In the genomic region with DNA sequence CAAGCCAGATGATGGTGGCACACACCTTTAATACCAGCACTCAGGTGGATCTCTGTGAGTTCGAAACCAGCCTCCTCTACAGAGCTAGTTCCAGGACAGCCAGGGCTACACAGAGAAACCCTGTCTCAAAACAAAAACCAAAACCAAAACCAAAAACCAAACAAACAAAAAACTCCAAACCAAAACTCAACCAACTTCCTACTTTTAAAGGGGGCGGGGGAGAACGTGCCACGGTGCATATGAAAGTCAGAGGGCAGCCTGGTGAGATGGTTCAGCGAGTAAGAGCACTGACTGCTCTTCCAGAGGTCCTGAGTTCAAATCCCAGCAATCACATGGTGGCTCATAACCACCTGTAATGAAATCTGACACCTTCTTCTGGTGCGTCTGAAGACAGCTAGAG, we compare ENCODE assay signal across 40 mouse cellular contexts. TPM values are rescaled to one million over a fixed set of nuclear protein-coding genes. Genes with fewer than 3 reads are reported as not detected.
A peak's percentile ranks its signal among the peaks of the same experiment; 100 is the strongest.
DNase-seq lines count a peak whose midpoint lies in the region; ATAC-seq and TF ChIP-seq lines count a peak whose summit lies in the region.
"Had no signal": no experiment of that assay in that cellular context is flagged by ENCODE, and none has a peak within 500 bp of the region (broad histone marks: within the 10 kb centered on the region; RNA-seq: fewer than 3 reads in every experiment).

No protein-coding gene starts in this region.

- no peak overlapping the region for H3K27ac ChIP-seq in heart, embryonic 13.5 days (replicated peaks)
- H3K27ac ChIP-seq in MEL (ENCODE audit: control insufficient read depth, low read depth, low read length), result no peak overlapping the region
- no peak overlapping the region for H3K27ac ChIP-seq in hindbrain, postnatal 0 days
- H3K27ac ChIP-seq: embryonic facial prominence, embryonic 10.5 days; embryonic facial prominence, embryonic 15.5 days; forebrain, embryonic 12.5 days; hindbrain, embryonic 10.5 days; hindbrain, embryonic 15.5 days; kidney, postnatal 0 days; liver, embryonic 14.5 days; midbrain, embryonic 12.5 days; neural tube, embryonic 13.5 days; stomach, postnatal 0 days had no signal

- no peak for TF ChIP-seq CTCF in MEL (IDR thresholded peaks at IDR 0.05 in 2 of 3, conservative IDR thresholded peaks at IDR 0.05 in 1 of 3; ENCODE audit: control insufficient read depth in 1 of 3, insufficient read depth in 1 of 3, low read depth in 2 of 3, low read length in 3 of 3, poor library complexity in 1 of 3, severe bottlenecking in 1 of 3)
- no peak for TF ChIP-seq CTCF in hindbrain, postnatal 0 days (IDR thresholded peaks at IDR 0.05; ENCODE audit: low read depth)

- H3K79me2 ChIP-seq in MEL (ENCODE audit: control insufficient read depth, insufficient read depth, low read length, poor library complexity), result no peaks in the 10 kb centered on the region

- no peak for TF ChIP-seq EP300 in MEL (IDR thresholded peaks at IDR 0.05; ENCODE audit: low read depth in 1 of 2, low read length in 2 of 2)

- H3K9ac ChIP-seq in heart, embryonic 13.5 days, result no peak overlapping the region
- no peak overlapping the region for H3K9ac ChIP-seq in MEL (ENCODE audit: control insufficient read depth, low read depth, low read length, poor library complexity, severe bottlenecking)
- no peak overlapping the region for H3K9ac ChIP-seq in hindbrain, postnatal 0 days (replicated peaks; ENCODE audit: low read length)
- H3K9ac ChIP-seq: embryonic facial prominence, embryonic 15.5 days; forebrain, embryonic 12.5 days; forebrain, postnatal 0 days; hindbrain, embryonic 15.5 days; liver, embryonic 14.5 days; midbrain, embryonic 12.5 days; neural tube, embryonic 13.5 days had no signal

- H3K4me2 ChIP-seq in heart, embryonic 13.5 days, result 0 out of 2 replicates have a peak overlapping the region, but pooled peaks have one; percentile 57
- H3K4me2 ChIP-seq in hindbrain, postnatal 0 days (ENCODE audit: low read depth, low read length), result no peak overlapping the region
- H3K4me2 ChIP-seq: embryonic facial prominence, embryonic 15.5 days; forebrain, embryonic 12.5 days; hindbrain, embryonic 15.5 days; midbrain, embryonic 12.5 days; neural tube, embryonic 13.5 days had no signal

- no peak overlapping the region for H3K4me3 ChIP-seq in heart, embryonic 13.5 days
- H3K4me3 ChIP-seq in MEL (ENCODE audit: control insufficient read depth in 1 of 2, insufficient read depth in 1 of 2, low read depth in 2 of 2, low read length in 2 of 2), result peak overlapping the region in 1 of 2 experiments; percentile 57; a peak in 1 of 4 replicates
- no peak overlapping the region for H3K4me3 ChIP-seq in hindbrain, postnatal 0 days (ENCODE audit: low read length)
- H3K4me3 ChIP-seq: embryonic facial prominence, embryonic 10.5 days; embryonic facial prominence, embryonic 15.5 days; forebrain, embryonic 12.5 days; hindbrain, embryonic 10.5 days; hindbrain, embryonic 15.5 days; midbrain, embryonic 12.5 days; neural tube, embryonic 13.5 days had no signal

- WGBS in heart, embryonic 13.5 days, result 70% methylated on average over 6 of the region's 6 CpGs
- WGBS in hindbrain, postnatal 0 days, result 80% methylated on average over 6 of the region's 6 CpGs

- TF ChIP-seq POLR2A in MEL (IDR thresholded peaks at IDR 0.05; ENCODE audit: control insufficient read depth in 1 of 2, insufficient read depth in 1 of 2, low read depth in 1 of 2, low read length in 2 of 2, poor library complexity in 1 of 2), result no peak

- H3K9me3 ChIP-seq in heart, embryonic 13.5 days, result no peaks in the 10 kb centered on the region
- H3K9me3 ChIP-seq in MEL (replicated peaks; ENCODE audit: insufficient read depth, low read length), result no peaks in the 10 kb centered on the region
- no peaks in the 10 kb centered on the region for H3K9me3 ChIP-seq in hindbrain, postnatal 0 days (ENCODE audit: low read length)
- H3K9me3 ChIP-seq: embryonic facial prominence, embryonic 10.5 days; embryonic facial prominence, embryonic 15.5 days; forebrain, embryonic 12.5 days; G1E; hindbrain, embryonic 10.5 days; hindbrain, embryonic 15.5 days; midbrain, embryonic 12.5 days; neural tube, embryonic 13.5 days had no signal

- H3K36me3 ChIP-seq in heart, embryonic 13.5 days, result no peaks in the 10 kb centered on the region
- no peaks in the 10 kb centered on the region for H3K36me3 ChIP-seq in MEL (ENCODE audit: control insufficient read depth in 1 of 2, insufficient read depth in 2 of 2, low read length in 2 of 2)
- no peaks in the 10 kb centered on the region for H3K36me3 ChIP-seq in splenic B cell, adult 2 months (ENCODE audit: control insufficient read depth, insufficient read depth, low read length, poor library complexity, severe bottlenecking)
- no peaks in the 10 kb centered on the region for H3K36me3 ChIP-seq in hindbrain, postnatal 0 days (ENCODE audit: insufficient read depth, low read length)
- H3K36me3 ChIP-seq: embryonic facial prominence, embryonic 10.5 days; embryonic facial prominence, embryonic 15.5 days; forebrain, embryonic 12.5 days; G1E; hindbrain, embryonic 10.5 days; hindbrain, embryonic 15.5 days; midbrain, embryonic 12.5 days; neural tube, embryonic 13.5 days had no signal

- DNase-seq in heart, postnatal 4 days, result no peak
- peak; percentile 18 for DNase-seq in MEL (ENCODE audit: low read depth, low spot score)
- DNase-seq in splenic B cell, adult 2 months (ENCODE audit: low read depth, low spot score), result peak; percentile 70
- DNase-seq in hindbrain, postnatal 0 days (ENCODE audit: low spot score), result no peak
- DNase-seq in adrenal gland, postnatal 4 days (ENCODE audit: low spot score in 2 of 2), result no peak
- no peak for DNase-seq in right cerebral cortex, postnatal 25 days
- DNase-seq: adrenal gland, postnatal 14 days; cerebellum, adult 2 months; cerebellum, postnatal 14 days; forebrain, postnatal 0 days; gastrocnemius, postnatal 36 days; kidney, adult 8-10 months; kidney, postnatal 4 days; layer of hippocampus, postnatal 36 days; liver; lung, adult 2 months; lung, postnatal 14 days; thymus, adult 18-20 months; thymus, postnatal 25 days had no signal

- H3K4me1 ChIP-seq in heart, embryonic 13.5 days, result peaks cover 13% of the 10 kb centered on the region
- 0 out of 4 replicates have a peak, but pooled peaks cover 0 to 3% of the 10 kb centered on the region in 2 experiments for H3K4me1 ChIP-seq in MEL (ENCODE audit: control insufficient read depth in 1 of 2, insufficient read depth in 2 of 2, low read length in 2 of 2)
- H3K4me1 ChIP-seq in hindbrain, postnatal 0 days (ENCODE audit: insufficient read depth, low read length), result no peaks in the 10 kb centered on the region
- H3K4me1 ChIP-seq: embryonic facial prominence, embryonic 15.5 days; forebrain, embryonic 12.5 days; hindbrain, embryonic 10.5 days; hindbrain, embryonic 15.5 days; midbrain, embryonic 12.5 days; neural tube, embryonic 13.5 days had no signal

- TF ChIP-seq RAD21 in MEL (IDR thresholded peaks at IDR 0.05; ENCODE audit: low read depth, low read length), result no peak

- no peak for ATAC-seq in heart, embryonic 13.5 days (ENCODE audit: extremely low read depth, insufficient number of reproducible peaks, low FRiP score, low TSS enrichment)
- ATAC-seq in megakaryocyte, adult 5-6 weeks (ENCODE audit: poor library complexity, severe bottlenecking), result peak; percentile 87
- ATAC-seq in hindbrain, postnatal 0 days, result no peak
- ATAC-seq: forebrain, postnatal 0 days; intestine, embryonic 16.5 days had no signal

- H3K27me3 ChIP-seq in heart, embryonic 13.5 days (replicated peaks), result no peaks in the 10 kb centered on the region
- H3K27me3 ChIP-seq in MEL (ENCODE audit: control insufficient read depth in 1 of 2, insufficient read depth in 2 of 2, low read length in 2 of 2), result no peaks in the 10 kb centered on the region
- no peaks in the 10 kb centered on the region for H3K27me3 ChIP-seq in splenic B cell, adult 2 months (ENCODE audit: control insufficient read depth, insufficient read depth, low read length, poor library complexity, severe bottlenecking)
- H3K27me3 ChIP-seq in hindbrain, postnatal 0 days (ENCODE audit: insufficient read depth, low read length), result no peaks in the 10 kb centered on the region
- H3K27me3 ChIP-seq: embryonic facial prominence, embryonic 15.5 days; forebrain, embryonic 12.5 days; hindbrain, embryonic 15.5 days; midbrain, embryonic 12.5 days; neural tube, embryonic 13.5 days had no signal

TF ChIP-seq in MEL, 35 proteins besides CTCF, POLR2A, EP300 and RAD21:
- TF ChIP-seq TBP (IDR thresholded peaks at IDR 0.05; ENCODE audit: low read depth, low read length), result 0 out of 2 replicates have a peak, but pooled peaks have one; percentile 23
- TF ChIP-seq BHLHE40 (IDR thresholded peaks at IDR 0.05; ENCODE audit: borderline replicate concordance, low read depth, low read length), result no peak
- no peak for TF ChIP-seq NELFE (IDR thresholded peaks at IDR 0.05; ENCODE audit: low read depth, low read length)
- TF ChIP-seq JUND (IDR thresholded peaks at IDR 0.05; ENCODE audit: low read depth, low read length), result no peak
- TF ChIP-seq SMC3 (IDR thresholded peaks at IDR 0.05; ENCODE audit: low read depth, low read length), result no peak
- no peak for TF ChIP-seq MEF2A (IDR thresholded peaks at IDR 0.05; ENCODE audit: extremely low read depth, insufficient replicate concordance, low read depth, low read length, poor library complexity, severe bottlenecking)
- no peak for TF ChIP-seq ELF1 (IDR thresholded peaks at IDR 0.05; ENCODE audit: low read depth, low read length)
TF ChIP-seq in MEL: peak in this region for 1.

RNA-seq across cellular contexts. Expression of a gene that starts 18.7 kb away (rescaled TPM):
- polyA plus RNA-seq in heart, embryonic 13.5 days (2015; fragmentation: Nextera tagmentation; extraction: Ambion mirVana), result 47.3 and 47.8 TPM in 2 replicates
- total RNA-seq in heart, postnatal 4 days (2021), result 10 to 100 TPM; 50.5 to 53.7 TPM
- total RNA-seq in MEL (2012; rRNA removed), result 58.2 and 60.9 TPM in 2 replicates
- 100 to 1,000 TPM in 1 of 2 experiments, 10 to 100 TPM in 1; 76.3 to 648 TPM for polyA plus RNA-seq in MEL (2012; ENCODE audit: insufficient read depth in 1 of 2, insufficient read length in 2 of 2, low read depth in 1 of 2, low replicate concordance in 2 of 2, missing spikeins in 1 of 2)
- total RNA-seq in megakaryocyte, adult 5-6 weeks (2015), result 92.4 and 96.8 TPM in 2 replicates
- 136 and 150 TPM in 2 replicates for total RNA-seq in megakaryocyte, adult 5-6 weeks (2017)
- 37.3 and 39.0 TPM in 2 replicates for total RNA-seq in hindbrain, postnatal 0 days (2014; rRNA removed)
- 73.0 and 73.1 TPM in 2 replicates for polyA plus RNA-seq in hindbrain, postnatal 0 days (2015; fragmentation: Nextera tagmentation; extraction: Ambion mirVana)
- total RNA-seq in adrenal gland, postnatal 4 days (2021), result 10 to 100 TPM; 84.3 to 88.1 TPM

RNA-seq across cellular contexts. Expression of a gene that starts 41.1 kb away (rescaled TPM):
- not detected in 2 replicates for polyA plus RNA-seq in heart, embryonic 13.5 days (2015; fragmentation: Nextera tagmentation; extraction: Ambion mirVana)
- not detected for total RNA-seq in heart, postnatal 4 days (2021)
- 0.13 TPM in 1 of 2 replicates, not detected in the other for total RNA-seq in MEL (2012; rRNA removed)
- polyA plus RNA-seq in MEL (2012; ENCODE audit: insufficient read depth in 1 of 2, insufficient read length in 2 of 2, low read depth in 1 of 2, low replicate concordance in 2 of 2, missing spikeins in 1 of 2), result under 1 TPM in 1 of 2 experiments, not detected in 1; 0.26 TPM
- not detected in 2 replicates for total RNA-seq in megakaryocyte, adult 5-6 weeks (2015)
- total RNA-seq in megakaryocyte, adult 5-6 weeks (2017), result not detected in 2 replicates
- total RNA-seq in hindbrain, postnatal 0 days (2014; rRNA removed), result not detected in 2 replicates
- not detected in 2 replicates for polyA plus RNA-seq in hindbrain, postnatal 0 days (2015; fragmentation: Nextera tagmentation; extraction: Ambion mirVana)
- under 1 TPM in 1 of 2 experiments, not detected in 1; 0.31 TPM for total RNA-seq in adrenal gland, postnatal 4 days (2021)
- total RNA-seq: adrenal gland, postnatal 14 days; forebrain, postnatal 0 days; G1E; gastrocnemius, postnatal 36 days; heart, adult 8-10 months; layer of hippocampus, postnatal 36 days; left cerebral cortex, postnatal 10 days; midbrain, postnatal 0 days had no signal
- polyA plus RNA-seq: C2C12; cerebellum, adult 2 months; embryonic facial prominence, embryonic 10.5 days; embryonic facial prominence, embryonic 15.5 days; forebrain, embryonic 12.5 days; forebrain, postnatal 0 days; G1E; heart, embryonic 16.5 days; hindbrain, embryonic 10.5 days; hindbrain, embryonic 15.5 days; kidney, postnatal 0 days; limb, embryonic 11.5 days; lung, adult 2 months; midbrain, embryonic 12.5 days; midbrain, postnatal 0 days; neural tube, embryonic 13.5 days; small intestine, adult 2 months; stomach, postnatal 0 days had no signal

Comparison
In these comparisons a context has a peak if more than half of its experiments do, and no peak if none do; other contexts are left out.
1. DNase-seq: peak in MEL (single experiment) and splenic B cell, adult 2 months (single experiment); none in heart, postnatal 4 days (single experiment), hindbrain, postnatal 0 days (single experiment), adrenal gland, postnatal 4 days (0 of 2) and right cerebral cortex, postnatal 25 days (single experiment).